Mouse (Mus musculus) olfactory bulb, adult 2 months (tissue): ENCODE measurements around the gene Prnd.

Experiments used
- CTCF ChIP-seq: fragments of 200-500 bp; IDR thresholded peaks from 2 replicates; pipeline ENCODE4 v1.5.1; 2012; ENCODE audit warnings: low read depth, mild to moderate bottlenecking, low read length, moderate library complexity; ENCODE audit not compliant: insufficient read depth
- POLR2A ChIP-seq: fragments of 200-500 bp; IDR thresholded peaks from 2 replicates; pipeline ENCODE4 v1.6.1; 2012; ENCODE audit warnings: mild to moderate bottlenecking, low read depth, low read length, moderate library complexity; ENCODE audit not compliant: insufficient read depth

- no peak for TF ChIP-seq POLR2A
- TF ChIP-seq CTCF = no peak
Measured at GRCm38 (mm10) chr2:131992487-131992886, 41.8 kb downstream of the Prnd start.
